Mouse (Mus musculus): ENCODE results near the gene Dpp7.

DNA sequence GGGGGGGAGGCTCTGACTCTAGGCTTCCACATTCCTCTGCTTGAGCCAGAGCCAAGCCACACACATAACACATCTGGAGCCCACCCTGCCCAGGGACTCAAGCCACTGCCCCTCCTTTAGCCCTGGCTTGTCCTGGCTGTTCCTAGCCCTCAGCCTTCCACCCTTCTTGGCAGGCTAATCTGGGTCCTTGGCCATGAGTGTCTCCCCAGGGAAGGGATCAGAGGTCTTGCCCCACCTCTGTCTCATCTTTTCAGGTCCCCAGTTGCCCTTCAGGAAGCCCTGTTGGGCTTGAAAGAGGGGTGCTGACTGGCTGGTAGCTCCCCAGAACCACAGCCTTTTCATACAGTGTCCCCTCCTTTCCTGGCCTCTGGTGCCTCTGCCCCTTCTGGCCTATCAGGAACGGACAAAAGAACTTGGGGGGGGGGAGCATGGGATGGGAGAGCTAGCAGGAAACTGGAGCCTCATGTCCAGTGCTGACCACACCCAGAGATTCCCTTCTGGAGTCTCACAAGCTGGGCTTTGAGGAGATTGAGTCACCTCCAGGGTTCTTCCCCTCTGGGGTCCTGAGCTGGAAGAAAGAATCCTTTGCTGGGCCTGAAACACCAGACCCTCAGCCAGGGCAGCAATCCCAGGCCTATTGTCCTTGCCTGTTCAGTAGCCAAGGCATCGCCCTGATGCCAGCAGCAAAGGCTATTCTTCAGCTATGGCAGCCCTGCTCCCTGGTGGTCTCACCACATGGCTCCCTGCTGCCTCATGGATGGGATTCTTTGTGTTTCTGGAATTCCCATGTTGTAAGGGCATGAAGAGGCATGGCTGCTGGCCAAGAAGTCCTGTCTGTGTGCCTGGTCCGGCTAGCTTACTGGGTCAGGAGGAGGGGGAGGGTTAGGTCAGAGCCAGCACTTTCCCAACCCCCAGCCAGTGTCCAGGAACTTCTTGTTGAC is 38.4 kb upstream of the Dpp7 start:
- TF ChIP-seq POLR2A (IDR thresholded peaks at IDR 0.05; ENCODE audit: insufficient read depth, low read length) (no peak), CTCF (IDR thresholded peaks at IDR 0.05; ENCODE audit: low read depth, low read length) (no peak), EP300 (IDR thresholded peaks at IDR 0.05; ENCODE audit: insufficient read depth, low read depth, low read length) (no peak)
